Mouse (Mus musculus) brown adipose tissue, adult 24 weeks (tissue): ENCODE data around the gene 4930558K02Rik. TPM values are rescaled to one million over a fixed set of nuclear protein-coding genes. Genes with fewer than 3 reads are reported as not detected.

Experiments used
- H3K27ac ChIP-seq: fragments of 200-500 bp; replicated peaks from 2 replicates; pipeline ENCODE4 v1.5.1; 2012; ENCODE audit warnings: low read depth, mild to moderate bottlenecking, low read length
- H3K4me1 ChIP-seq: fragments of 200-500 bp; 2 replicates; pipeline ENCODE4 v1.6.1; 2012; ENCODE audit warnings: low read length, mixed read lengths; ENCODE audit not compliant: control insufficient read depth, insufficient read depth, insufficient read length
- H3K4me3 ChIP-seq: fragments of 200-500 bp; 2 replicates; pipeline ENCODE4 v1.5.1; 2012; ENCODE audit warnings: low read depth, mild to moderate bottlenecking, low read length, moderate library complexity; ENCODE audit not compliant: insufficient read depth
- polyA plus RNA-seq: library from polyadenylated mRNA; stranded (reverse); fragments of >200 nt; gene quantifications from 2 replicates; pipeline ENCODE4 v1.2.4, GENCODE M21; 2012; ENCODE audit not compliant: missing spikeins, insufficient read depth, insufficient read length

4930558K02Rik gene
- not detected in 2 replicates for polyA plus RNA-seq

GRCm38 (mm10) chr1:161979536-161979935, at the start of gene 4930558K02Rik:
Gene 4930558K02Rik, minus strand, starts transcription at chr1:161979636.
- Histone ChIP-seq H3K4me1 (no peaks in the 10 kb centered on the region), H3K27ac (no peak within 1 kb of the TSS), H3K4me3 (no peak within 1 kb of the TSS)

- Histone ChIP-seq H3K4me3 (no peak overlapping the region), H3K27ac (no peak overlapping the region), H3K4me1 (no peaks in the 10 kb centered on the region)
Measured at GRCm38 (mm10) chr1:162023681-162024270, 44.3 kb upstream of the 4930558K02Rik start.

GRCm38 (mm10) chr1:162020766-162021165, 41.3 kb upstream of the 4930558K02Rik start:
- Histone ChIP-seq H3K27ac (no peak overlapping the region), H3K4me3 (no peak overlapping the region), H3K4me1 (no peaks in the 10 kb centered on the region)

DNA sequence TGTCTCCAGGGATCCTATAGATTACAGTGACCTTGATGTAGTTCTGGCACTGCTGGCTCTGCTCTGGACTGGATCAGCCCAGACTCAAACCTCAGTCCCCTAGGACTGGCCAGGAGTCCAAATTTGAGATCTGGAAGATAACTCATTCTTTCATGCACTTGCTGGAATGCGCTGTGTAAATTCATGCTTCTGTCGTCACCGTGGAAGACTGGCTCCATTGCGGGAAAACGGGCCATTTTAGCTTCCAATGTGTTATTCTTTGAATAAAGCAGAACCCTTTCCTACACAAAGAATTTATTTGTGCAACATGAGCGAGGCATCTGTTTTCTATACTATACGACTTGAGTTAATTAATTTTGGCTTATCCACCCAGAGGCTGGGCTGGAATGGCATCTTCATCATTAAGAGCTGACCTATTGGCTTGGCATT, 40.9 kb upstream of the 4930558K02Rik start:
- no peaks in the 10 kb centered on the region for H3K4me1 ChIP-seq
- no peak overlapping the region for H3K27ac ChIP-seq

DNA sequence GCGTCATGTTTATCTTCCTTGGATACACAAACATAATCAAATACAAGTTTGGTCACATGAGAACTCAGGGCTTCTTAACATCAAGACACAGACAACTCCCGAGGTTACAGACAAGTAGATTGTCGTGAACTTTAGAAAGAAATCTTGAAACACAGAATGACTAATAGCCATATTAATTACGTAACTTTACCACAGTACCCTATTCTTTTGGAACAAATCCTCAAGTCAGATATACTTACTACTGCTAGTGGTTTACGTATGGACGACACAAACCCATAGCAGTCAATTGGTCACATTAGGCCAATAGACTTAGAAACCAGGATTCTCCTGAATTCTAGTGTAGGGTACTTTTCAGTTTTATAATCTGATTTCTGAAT, 39.2 kb upstream of the 4930558K02Rik start:
- H3K4me1 ChIP-seq = no peaks in the 10 kb centered on the region
- H3K27ac ChIP-seq = no peak overlapping the region
- no peak overlapping the region for H3K4me3 ChIP-seq

More for the DNA sequence above, 40.9 kb upstream of the 4930558K02Rik start:
- no peak overlapping the region for H3K4me3 ChIP-seq

- no peak overlapping the region for H3K4me3 ChIP-seq
- no peak overlapping the region for H3K27ac ChIP-seq
Measured at GRCm38 (mm10) chr1:162017975-162018600, 38.7 kb upstream of the 4930558K02Rik start.

GRCm38 (mm10) chr1:162016982-162017381, 37.5 kb upstream of the 4930558K02Rik start:
- Histone ChIP-seq H3K4me1 (no peaks in the 10 kb centered on the region), H3K4me3 (no peak overlapping the region), H3K27ac (no peak overlapping the region)

More at GRCm38 (mm10) chr1:162017975-162018600, 38.7 kb upstream of the 4930558K02Rik start:
- H3K4me1 ChIP-seq = no peaks in the 10 kb centered on the region

- Histone ChIP-seq H3K27ac (no peak overlapping the region), H3K4me1 (no peaks in the 10 kb centered on the region), H3K4me3 (no peak overlapping the region)
Measured at GRCm38 (mm10) chr1:162015247-162015862, 35.9 kb upstream of the 4930558K02Rik start.

GRCm38 (mm10) chr1:162013561-162013960, 34.1 kb upstream of the 4930558K02Rik start:
- Histone ChIP-seq H3K4me1 (no peaks in the 10 kb centered on the region), H3K27ac (no peak overlapping the region), H3K4me3 (no peak overlapping the region)

- H3K27ac ChIP-seq = no peak overlapping the region
- H3K4me1 ChIP-seq = no peaks in the 10 kb centered on the region
- no peak overlapping the region for H3K4me3 ChIP-seq
Measured at GRCm38 (mm10) chr1:162011523-162012245, 32.2 kb upstream of the 4930558K02Rik start.

DNA sequence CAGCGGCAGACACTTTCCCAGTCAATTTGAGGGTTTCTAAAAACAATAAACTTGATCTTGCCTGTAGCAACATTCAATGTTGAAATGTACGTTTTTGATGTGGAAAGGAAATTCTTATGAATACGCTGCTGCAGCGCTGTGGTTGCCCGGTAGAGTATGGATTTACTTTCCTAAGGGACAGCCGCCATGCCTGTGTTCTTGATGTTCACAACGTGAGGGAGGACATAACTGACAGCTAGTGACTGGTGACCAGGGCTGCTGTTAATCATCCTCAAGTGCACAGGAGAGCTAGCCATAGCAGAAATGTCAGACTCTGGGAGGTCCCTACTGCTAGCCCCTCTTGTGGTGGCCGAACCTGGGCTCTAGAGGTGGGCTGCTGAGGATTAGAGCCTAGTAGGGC, 29.6 kb upstream of the 4930558K02Rik start:
- Histone ChIP-seq H3K4me1 (no peaks in the 10 kb centered on the region), H3K27ac (no peak overlapping the region), H3K4me3 (no peak overlapping the region)

- Histone ChIP-seq H3K4me3 (no peak overlapping the region), H3K4me1 (no peaks in the 10 kb centered on the region), H3K27ac (no peak overlapping the region)
Measured at GRCm38 (mm10) chr1:162008631-162009067, 29.2 kb upstream of the 4930558K02Rik start.

DNA sequence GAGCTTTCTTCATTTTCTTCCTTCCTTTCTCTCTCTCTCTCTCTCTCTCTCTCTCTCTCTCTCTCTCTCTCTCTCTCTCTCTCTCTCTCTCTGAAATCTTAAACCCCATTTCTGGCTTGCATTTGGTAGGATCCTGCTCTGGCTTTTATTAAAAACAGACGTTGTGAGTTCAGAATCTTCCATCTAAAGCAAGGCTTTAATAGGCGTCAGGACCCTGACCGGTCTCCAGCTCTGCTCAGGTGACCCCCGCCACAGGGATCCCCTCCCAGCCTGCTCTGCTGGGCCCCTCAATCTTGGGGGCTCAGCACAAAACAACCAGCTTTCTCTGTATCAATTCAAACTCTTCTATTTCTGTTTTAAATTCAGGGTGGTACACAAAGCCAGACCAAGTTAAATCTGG, 28.8 kb upstream of the 4930558K02Rik start:
- no peak overlapping the region for H3K4me3 ChIP-seq
- no peak overlapping the region for H3K27ac ChIP-seq
- no peaks in the 10 kb centered on the region for H3K4me1 ChIP-seq

DNA sequence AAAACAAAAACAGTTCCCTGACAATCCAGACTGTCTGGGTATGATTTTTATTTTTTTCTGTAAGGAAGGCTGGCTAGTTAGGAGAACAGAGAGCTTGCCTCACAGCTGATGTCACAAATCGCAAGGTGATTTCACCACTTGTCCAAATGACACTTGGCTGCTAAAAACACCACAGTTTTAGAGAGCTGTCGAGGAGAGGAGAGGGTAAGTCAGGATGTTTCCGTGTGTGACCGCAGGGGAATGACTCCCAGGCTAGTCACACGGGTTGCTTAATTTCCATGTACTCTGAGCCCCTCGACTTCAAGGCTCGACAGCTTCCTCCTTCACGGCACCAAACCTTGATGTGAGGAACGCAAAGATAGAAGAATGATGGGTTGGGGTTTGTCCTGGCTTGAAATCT, 26.7 kb upstream of the 4930558K02Rik start:
- Histone ChIP-seq H3K4me1 (no peaks in the 10 kb centered on the region), H3K27ac (0 out of 2 replicates have a peak overlapping the region, but pooled peaks have one; percentile 7), H3K4me3 (no peak overlapping the region)
